Mouse (Mus musculus): Measurements from ENCODE around the gene Tns1. TPM values are rescaled to one million over a fixed set of nuclear protein-coding genes. Genes with fewer than 3 reads are reported as not detected.

Gene Tns1
- polyA plus RNA-seq, 1 experiment from 2014 or later = 15.6 TPM

DNA sequence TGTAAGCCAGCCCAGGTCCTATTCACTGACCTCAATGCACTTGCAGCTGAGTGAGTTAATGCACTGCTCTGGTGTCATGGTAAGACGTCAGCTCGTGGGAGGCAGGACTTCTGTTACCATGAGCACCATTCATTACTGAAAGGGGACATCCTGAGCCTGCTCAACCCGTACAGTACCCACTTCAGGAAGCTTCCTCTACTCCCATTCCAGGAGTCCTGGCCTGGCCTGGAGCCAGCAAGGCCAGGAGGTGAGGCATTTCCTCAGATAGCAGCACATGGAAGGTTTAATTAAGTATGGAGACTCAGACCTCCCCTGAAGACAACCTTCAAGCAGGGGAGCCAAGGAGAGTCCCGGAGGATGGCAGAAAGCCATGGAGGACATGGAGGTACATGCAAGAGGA is 169.6 kb downstream of the Tns1 start:
- H3K36me3 ChIP-seq (ENCODE audit: control insufficient read depth, insufficient read depth, low read length) = no peaks in the 10 kb centered on the region
- ATAC-seq (replicated peaks; ENCODE audit: low FRiP score) = no peak
- H3K27ac ChIP-seq (ENCODE audit: low read depth, low read length) = no peak overlapping the region
- no peak overlapping the region for H3K4me2 ChIP-seq (ENCODE audit: low read depth, low read length, severe bottlenecking)
- H3K27me3 ChIP-seq (ENCODE audit: control insufficient read depth, insufficient read depth, low read length) = no peaks in the 10 kb centered on the region
- H3K4me1 ChIP-seq (replicated peaks; ENCODE audit: control insufficient read depth, insufficient read depth, low read length) = no peaks in the 10 kb centered on the region
- H3K4me3 ChIP-seq (ENCODE audit: low read depth, low read length) = no peak overlapping the region
- no peak overlapping the region for H3K9ac ChIP-seq (ENCODE audit: low read length)
- no peak for DNase-seq (ENCODE audit: low spot score)
- WGBS = 53% methylated on average over 4 of the region's 4 CpGs
- H3K9me3 ChIP-seq (ENCODE audit: control insufficient read depth, low read length) = no peaks in the 10 kb centered on the region

DNA sequence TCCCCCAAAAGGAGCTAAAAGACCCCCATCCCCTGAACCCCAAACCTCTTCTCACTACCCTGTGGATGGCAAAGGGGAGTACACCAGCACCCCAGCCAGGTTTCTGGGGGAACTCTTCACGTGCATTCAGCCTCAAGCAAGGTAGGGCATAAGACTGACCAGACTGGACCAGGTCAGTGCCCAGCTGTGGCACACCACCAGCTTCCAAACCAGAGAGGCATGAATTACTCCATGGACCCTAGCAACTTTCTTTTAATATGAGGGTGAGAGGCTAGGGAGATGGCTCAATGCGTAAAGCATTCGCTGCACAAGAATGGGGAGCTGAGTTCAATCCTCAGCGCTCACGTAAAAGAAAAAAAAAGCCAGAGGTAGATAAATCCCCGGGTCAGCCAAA is 170.2 kb downstream of the Tns1 start:
- no peak overlapping the region for H3K27ac ChIP-seq (ENCODE audit: low read depth, low read length)
- no peak for ATAC-seq (replicated peaks; ENCODE audit: low FRiP score)
- no peaks in the 10 kb centered on the region for H3K36me3 ChIP-seq (ENCODE audit: control insufficient read depth, insufficient read depth, low read length)
- H3K27me3 ChIP-seq (ENCODE audit: control insufficient read depth, insufficient read depth, low read length) = no peaks in the 10 kb centered on the region
- H3K9ac ChIP-seq (ENCODE audit: low read length) = no peak overlapping the region
- H3K9me3 ChIP-seq (ENCODE audit: control insufficient read depth, low read length) = no peaks in the 10 kb centered on the region
- H3K4me3 ChIP-seq (ENCODE audit: low read depth, low read length) = no peak overlapping the region
- 82% methylated on average over 6 of the region's 6 CpGs for WGBS
- no peaks in the 10 kb centered on the region for H3K4me1 ChIP-seq (replicated peaks; ENCODE audit: control insufficient read depth, insufficient read depth, low read length)
- H3K4me2 ChIP-seq (ENCODE audit: low read depth, low read length, severe bottlenecking) = no peak overlapping the region
- no peak for DNase-seq (ENCODE audit: low spot score)

GRCm38 (mm10) chr1:73953317-73954014 is 170.8 kb downstream of the Tns1 start:
- Histone ChIP-seq H3K4me1 (replicated peaks; ENCODE audit: control insufficient read depth, insufficient read depth, low read length) (no peaks in the 10 kb centered on the region), H3K4me3 (ENCODE audit: low read depth, low read length) (no peak overlapping the region), H3K36me3 (ENCODE audit: control insufficient read depth, insufficient read depth, low read length) (no peaks in the 10 kb centered on the region), H3K27ac (ENCODE audit: low read depth, low read length) (no peak overlapping the region), H3K27me3 (ENCODE audit: control insufficient read depth, insufficient read depth, low read length) (no peaks in the 10 kb centered on the region), H3K4me2 (ENCODE audit: low read depth, low read length, severe bottlenecking) (no peak overlapping the region), H3K9ac (ENCODE audit: low read length) (no peak overlapping the region), H3K9me3 (ENCODE audit: control insufficient read depth, low read length) (no peaks in the 10 kb centered on the region)
- DNase-seq (ENCODE audit: low spot score) (no peak), ATAC-seq (replicated peaks; ENCODE audit: low FRiP score) (no peak)
- 92% methylated on average over 20 of the region's 20 CpGs for WGBS

DNA sequence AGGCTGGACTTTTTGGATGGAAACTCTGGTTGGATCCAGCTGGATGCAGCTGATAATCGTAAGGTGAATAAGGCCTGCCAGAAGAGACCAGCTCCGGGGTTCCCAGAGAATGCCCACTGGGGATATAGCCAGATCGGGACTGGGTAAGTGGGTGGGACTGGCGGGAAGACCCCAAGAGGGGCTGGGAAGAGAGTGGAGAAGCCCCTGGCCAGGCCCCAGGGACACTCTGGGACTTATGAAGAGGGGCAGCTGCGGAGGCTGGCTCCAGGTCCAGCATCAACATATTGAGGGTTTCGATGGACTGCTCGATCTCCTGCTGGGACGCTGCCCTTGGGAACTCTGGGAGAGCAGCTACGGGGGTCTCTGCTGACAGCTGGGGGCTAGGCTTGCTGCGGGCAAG is 171.7 kb downstream of the Tns1 start:
- 81% methylated on average over 10 of the region's 10 CpGs for WGBS
- Histone ChIP-seq H3K4me1 (replicated peaks; ENCODE audit: control insufficient read depth, insufficient read depth, low read length) (no peaks in the 10 kb centered on the region), H3K4me3 (ENCODE audit: low read depth, low read length) (no peak overlapping the region), H3K36me3 (ENCODE audit: control insufficient read depth, insufficient read depth, low read length) (no peaks in the 10 kb centered on the region), H3K9ac (ENCODE audit: low read length) (no peak overlapping the region), H3K9me3 (ENCODE audit: control insufficient read depth, low read length) (no peaks in the 10 kb centered on the region), H3K27me3 (ENCODE audit: control insufficient read depth, insufficient read depth, low read length) (no peaks in the 10 kb centered on the region), H3K27ac (ENCODE audit: low read depth, low read length) (no peak overlapping the region), H3K4me2 (ENCODE audit: low read depth, low read length, severe bottlenecking) (no peak overlapping the region)
- DNase-seq (ENCODE audit: low spot score) (no peak), ATAC-seq (replicated peaks; ENCODE audit: low FRiP score) (no peak)

DNA sequence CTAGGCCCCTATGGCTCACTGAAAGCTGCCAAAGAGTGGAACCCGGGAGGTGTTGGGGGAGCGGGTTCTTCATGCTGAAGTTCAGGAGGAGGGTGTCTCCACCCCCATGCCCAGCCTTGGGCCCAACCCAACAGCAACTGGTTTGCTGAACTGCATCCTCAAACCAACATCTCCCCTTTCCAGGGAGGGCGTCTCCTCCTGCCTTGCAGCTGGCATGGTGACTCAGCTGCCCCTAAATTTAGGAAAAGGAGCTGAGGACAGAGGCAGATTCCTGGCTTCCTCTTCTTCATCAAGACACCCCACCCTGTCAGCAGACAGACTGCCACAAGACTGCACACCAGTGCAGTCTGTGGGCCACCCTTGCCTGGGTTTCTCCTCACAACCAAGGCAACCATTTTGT is 173.1 kb downstream of the Tns1 start:
- 90% methylated on average over 3 of the region's 3 CpGs for WGBS
- no peak for ATAC-seq (replicated peaks; ENCODE audit: low FRiP score)

GRCm38 (mm10) chr1:73948757-73949156 is 175.5 kb downstream of the Tns1 start:
- no peak overlapping the region for H3K9ac ChIP-seq (ENCODE audit: low read length)
- no peak overlapping the region for H3K27ac ChIP-seq (ENCODE audit: low read depth, low read length)
- no peaks in the 10 kb centered on the region; the same call in 1 of the 2 replicates for H3K36me3 ChIP-seq (ENCODE audit: control insufficient read depth, insufficient read depth, low read length)
- WGBS = 86% methylated on average over 5 of the region's 5 CpGs
- no peak overlapping the region for H3K4me3 ChIP-seq (ENCODE audit: low read depth, low read length)
- ATAC-seq (replicated peaks; ENCODE audit: low FRiP score) (no peak), DNase-seq (ENCODE audit: low spot score) (no peak)
- no peak overlapping the region for H3K4me2 ChIP-seq (ENCODE audit: low read depth, low read length, severe bottlenecking)
- H3K9me3 ChIP-seq (ENCODE audit: control insufficient read depth, low read length) = no peaks in the 10 kb centered on the region
- H3K4me1 ChIP-seq (replicated peaks; ENCODE audit: control insufficient read depth, insufficient read depth, low read length) = no peaks in the 10 kb centered on the region
- no peaks in the 10 kb centered on the region for H3K27me3 ChIP-seq (ENCODE audit: control insufficient read depth, insufficient read depth, low read length)

More for the DNA sequence above, 173.1 kb downstream of the Tns1 start:
- Histone ChIP-seq H3K9ac (ENCODE audit: low read length) (no peak overlapping the region), H3K4me1 (replicated peaks; ENCODE audit: control insufficient read depth, insufficient read depth, low read length) (no peaks in the 10 kb centered on the region), H3K9me3 (ENCODE audit: control insufficient read depth, low read length) (no peaks in the 10 kb centered on the region), H3K4me2 (ENCODE audit: low read depth, low read length, severe bottlenecking) (no peak overlapping the region), H3K27ac (ENCODE audit: low read depth, low read length) (no peak overlapping the region), H3K36me3 (ENCODE audit: control insufficient read depth, insufficient read depth, low read length) (no peaks in the 10 kb centered on the region), H3K27me3 (ENCODE audit: control insufficient read depth, insufficient read depth, low read length) (no peaks in the 10 kb centered on the region), H3K4me3 (ENCODE audit: low read depth, low read length) (no peak overlapping the region)
- DNase-seq (ENCODE audit: low spot score) = no peak

GRCm38 (mm10) chr1:73947525-73948304 is 176.5 kb downstream of the Tns1 start:
- 81% methylated on average over 15 of the region's 15 CpGs for WGBS
- Histone ChIP-seq H3K4me3 (ENCODE audit: low read depth, low read length) (no peak overlapping the region), H3K4me2 (ENCODE audit: low read depth, low read length, severe bottlenecking) (no peak overlapping the region), H3K36me3 (ENCODE audit: control insufficient read depth, insufficient read depth, low read length) (no peaks in the 10 kb centered on the region; the same call in 1 of the 2 replicates), H3K27ac (ENCODE audit: low read depth, low read length) (no peak overlapping the region), H3K9ac (ENCODE audit: low read length) (no peak overlapping the region), H3K9me3 (ENCODE audit: control insufficient read depth, low read length) (no peaks in the 10 kb centered on the region), H3K4me1 (replicated peaks; ENCODE audit: control insufficient read depth, insufficient read depth, low read length) (no peaks in the 10 kb centered on the region), H3K27me3 (ENCODE audit: control insufficient read depth, insufficient read depth, low read length) (no peaks in the 10 kb centered on the region)
- ATAC-seq (replicated peaks; ENCODE audit: low FRiP score) = no peak
- DNase-seq (ENCODE audit: low spot score) = no peak

DNA sequence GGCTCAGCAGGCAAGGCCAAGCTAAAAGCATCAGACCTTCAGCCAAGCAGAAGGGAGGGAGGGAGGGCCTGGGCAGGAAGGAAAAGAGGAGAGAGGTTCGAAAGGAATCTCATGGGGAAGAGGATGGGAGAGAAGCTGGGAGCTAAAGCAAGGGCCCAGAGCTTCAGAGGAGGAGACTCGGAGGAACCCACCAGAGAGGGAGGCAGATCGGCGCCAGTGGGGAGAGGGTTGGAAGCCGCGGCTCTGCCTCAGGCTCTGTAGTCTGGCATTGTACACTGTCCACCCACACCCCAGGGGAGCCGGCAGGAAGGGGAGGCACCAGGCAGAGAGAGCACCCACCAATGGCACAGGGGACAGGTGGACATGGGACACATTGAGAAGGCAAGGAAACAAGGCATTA is 177.5 kb downstream of the Tns1 start:
- 0 out of 2 replicates have a peak, but pooled peaks cover 2% of the 10 kb centered on the region for H3K4me1 ChIP-seq (replicated peaks; ENCODE audit: control insufficient read depth, insufficient read depth, low read length)
- no peak overlapping the region for H3K27ac ChIP-seq (ENCODE audit: low read depth, low read length)
- H3K9ac ChIP-seq (ENCODE audit: low read length) = no peak overlapping the region
- no peaks in the 10 kb centered on the region for H3K27me3 ChIP-seq (ENCODE audit: control insufficient read depth, insufficient read depth, low read length)
- no peak overlapping the region for H3K4me2 ChIP-seq (ENCODE audit: low read depth, low read length, severe bottlenecking)
- DNase-seq (ENCODE audit: low spot score) (no peak), ATAC-seq (replicated peaks; ENCODE audit: low FRiP score) (no peak)
- H3K4me3 ChIP-seq (ENCODE audit: low read depth, low read length) = no peak overlapping the region
- WGBS = 86% methylated on average over 7 of the region's 7 CpGs
- H3K9me3 ChIP-seq (ENCODE audit: control insufficient read depth, low read length) = no peaks in the 10 kb centered on the region
- H3K36me3 ChIP-seq (ENCODE audit: control insufficient read depth, insufficient read depth, low read length) = no peaks in the 10 kb centered on the region; the same call in 1 of the 2 replicates
